Mouse (Mus musculus) ovary, adult 2 months (tissue): Measurements from ENCODE around the gene Trim24. TPM values are rescaled to one million over a fixed set of nuclear protein-coding genes. Genes with fewer than 3 reads are reported as not detected.

ENCODE experiments used
- polyA plus RNA-seq: library from polyadenylated mRNA; depleted of rRNA; stranded (reverse); fragments of >200 nt; gene quantifications from 2 replicates; pipeline ENCODE4 v1.2.3, GENCODE M21; 2012; rRNA removed

Gene Trim24
- 22.4 and 31.9 TPM in 2 replicates for polyA plus RNA-seq

DNA sequence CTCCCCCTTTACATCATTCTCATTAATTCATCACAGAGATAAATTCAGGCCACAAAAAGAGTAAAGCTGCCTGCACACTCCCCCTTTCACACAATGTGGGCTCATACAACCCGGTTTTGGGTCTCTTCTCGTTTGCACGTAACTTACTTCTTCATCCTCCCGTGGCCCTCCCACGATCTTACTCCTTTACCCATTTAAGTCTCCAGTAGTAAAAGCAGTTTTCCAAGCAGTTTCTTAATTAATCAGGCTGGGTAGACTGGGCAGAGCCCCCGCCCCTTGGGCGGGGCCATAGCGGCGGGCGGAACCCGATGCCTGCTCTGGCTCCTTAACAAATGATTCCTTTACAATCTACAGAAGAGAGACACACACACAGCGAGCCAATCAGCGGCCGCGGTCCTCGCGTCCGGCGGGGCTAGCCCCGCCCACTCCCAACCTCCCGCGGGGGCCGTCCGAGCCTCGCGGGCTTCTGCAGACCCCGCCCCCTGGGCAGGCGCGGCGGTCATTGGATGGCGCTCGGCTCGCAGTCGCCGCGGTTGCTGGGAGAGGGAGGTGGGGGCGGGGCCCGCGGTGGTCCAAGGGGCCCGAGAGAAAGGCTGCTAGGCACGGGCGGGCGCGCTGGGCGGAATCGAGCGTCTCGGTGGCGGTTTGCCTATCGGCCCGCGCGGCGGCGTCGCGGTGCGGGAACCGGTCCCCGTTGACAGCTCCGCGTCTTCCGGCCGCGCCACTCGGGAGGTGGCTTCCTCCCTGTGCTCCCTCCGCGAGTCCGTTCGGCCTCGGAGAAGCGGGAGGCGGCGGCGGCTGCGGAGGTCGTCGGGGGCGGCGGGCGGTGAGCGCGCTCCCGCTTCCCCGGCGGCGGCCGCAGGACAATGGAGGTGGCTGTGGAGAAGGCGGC lies at the start of gene Trim24:
Gene Trim24 (plus strand): TSS at position 567 of the 892 bp plus-strand sequence.

Other genes with a start within 250 kb of the Trim24 start
- 1.3 TPM in 2 replicates for gene Svopl, start 176.2 kb downstream of the Trim24 start, polyA plus RNA-seq
- gene Tmem213, start 238.4 kb downstream of the Trim24 start, polyA plus RNA-seq = 3.4 and 5.0 TPM in 2 replicates